Mouse (Mus musculus): ENCODE data around the gene Klk1b4.
A peak's percentile ranks its signal among the peaks of the same experiment; 100 is the strongest.

Klk1b4 gene

DNA sequence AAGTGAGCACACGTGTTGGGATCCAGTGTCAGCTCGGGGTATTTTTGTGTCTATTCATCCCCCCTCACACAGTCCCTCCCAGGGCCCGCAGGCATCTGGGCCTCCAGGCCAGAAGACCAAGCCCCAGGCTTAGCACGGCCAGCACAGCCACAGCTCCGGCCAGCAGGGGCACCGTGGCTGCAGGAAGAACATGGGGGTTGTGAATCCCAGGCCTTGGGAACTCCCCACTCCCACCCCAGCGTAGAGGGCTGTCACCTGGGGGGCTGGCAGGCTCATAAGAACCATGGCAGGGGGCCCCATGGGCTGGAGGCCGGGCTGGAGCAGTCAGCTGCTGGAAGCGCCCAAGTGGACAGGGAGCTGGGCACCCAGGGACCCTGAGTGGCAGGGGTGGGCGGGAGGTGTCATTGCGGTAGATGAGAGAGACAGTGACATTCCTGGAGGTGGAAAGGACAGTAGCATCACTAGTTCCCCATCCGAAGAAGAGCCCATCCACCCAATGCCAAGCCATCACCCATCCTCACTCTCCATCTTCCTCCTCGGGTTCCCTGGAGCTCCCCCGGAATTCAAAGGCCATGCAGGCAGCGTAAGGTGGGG lies 45.9 kb downstream of the Klk1b4 start:
- no peak for DNase-seq (ENCODE audit: low read depth)

DNA sequence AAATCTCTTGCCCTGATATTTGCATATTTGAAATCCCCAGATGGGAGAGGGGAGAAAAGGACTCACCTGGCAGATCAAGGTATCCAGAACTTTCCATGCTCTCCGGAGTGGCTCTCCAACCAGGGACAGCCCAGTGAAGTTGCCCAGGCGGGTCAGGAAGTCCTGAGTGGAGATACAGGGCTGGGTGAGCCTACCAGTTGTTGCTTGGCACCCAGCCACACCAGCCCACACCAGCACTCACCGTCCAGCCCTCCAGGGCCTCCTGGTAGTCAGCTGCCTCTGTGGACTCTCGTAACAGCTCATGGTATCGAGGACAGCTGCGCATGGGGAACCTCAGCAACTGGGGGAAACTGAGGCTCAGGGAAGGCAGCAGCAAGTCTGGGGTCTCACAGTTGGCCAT lies 47.7 kb downstream of the Klk1b4 start:
- DNase-seq (ENCODE audit: low read depth), result no peak

DNA sequence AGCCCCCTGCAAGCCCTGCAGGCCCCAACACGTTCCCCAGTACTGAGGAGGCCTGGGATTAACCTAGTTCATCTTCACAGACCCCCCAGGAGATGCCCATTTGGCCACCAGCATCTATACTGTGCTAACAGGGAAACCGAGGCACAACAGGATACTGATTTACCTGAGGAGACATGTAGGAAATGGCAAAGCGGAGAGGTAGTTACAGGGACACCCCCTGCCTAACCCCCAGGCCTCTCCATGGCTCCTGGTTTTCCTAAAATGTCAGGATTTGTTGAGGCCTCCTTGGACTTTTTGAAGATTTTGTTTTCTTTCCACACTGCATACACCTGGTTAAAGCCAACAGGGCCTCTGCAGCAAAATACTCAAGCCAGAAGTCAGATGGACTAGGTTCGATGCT lies 50.0 kb downstream of the Klk1b4 start, which contains the start of gene Acp4:
Gene Acp4 (minus strand): TSS at position 101 of the 400 bp plus-strand sequence.
- DNase-seq (ENCODE audit: low read depth), result no peak

DNA sequence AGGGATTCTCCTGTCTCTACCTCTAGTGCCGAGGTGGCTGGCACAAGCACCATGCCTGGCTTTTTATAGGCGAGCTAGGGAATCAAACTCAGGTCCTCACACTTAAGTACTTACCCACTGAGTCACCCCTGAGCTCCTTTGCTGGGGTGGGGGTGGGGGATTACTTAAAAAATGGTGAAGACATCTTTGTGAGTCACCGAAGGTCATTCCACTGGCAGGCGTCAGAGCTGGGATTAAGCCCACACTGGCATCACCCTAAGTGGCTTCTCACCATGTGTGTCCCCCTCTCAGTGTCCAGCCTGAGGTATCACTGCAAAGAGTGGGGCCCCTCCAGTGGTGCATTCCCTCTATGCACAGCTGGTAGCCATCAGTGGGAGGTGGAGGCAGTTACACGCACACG lies 53.2 kb downstream of the Klk1b4 start:
- DNase-seq (ENCODE audit: low read depth), result peak; percentile 59

DNA sequence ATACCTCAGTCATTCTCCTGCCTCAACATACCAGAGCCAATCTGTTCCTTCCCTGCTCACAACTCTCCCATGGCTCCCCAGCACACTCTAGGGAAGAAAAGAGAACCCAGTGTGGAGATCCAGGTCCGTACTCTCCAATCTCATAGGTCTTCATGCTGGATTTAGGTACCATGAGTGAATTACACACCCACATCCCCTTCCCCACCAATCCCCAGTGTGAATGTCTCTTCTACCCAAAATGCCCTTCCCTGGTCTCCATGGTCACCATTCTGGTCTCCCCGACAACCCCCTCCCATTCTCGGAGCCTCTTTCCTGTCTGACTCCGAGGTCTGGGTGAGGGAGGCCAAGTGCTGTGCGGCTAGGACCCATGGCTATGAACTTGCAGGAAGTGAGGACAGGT lies 53.9 kb downstream of the Klk1b4 start, which contains the start of gene Gm15517:
Gene Gm15517 (plus strand): TSS at position 301 of the 400 bp plus-strand sequence.
- DNase-seq (ENCODE audit: low read depth), result no peak

Data from NIH3T3 (cell line).